Mouse (Mus musculus) 3134 (cell line): Measurements from ENCODE around the gene Thnsl2.

Source experiments
- DNase-seq: peaks from one replicate; pipeline ENCODE4 v3.0.0-alpha.2; 2011; ENCODE audit warnings: low spot score; ENCODE audit not compliant: insufficient read length; ENCODE audit errors: extremely low read depth

Thnsl2 gene

GRCm38 (mm10) chr6:71143894-71144455 lies at the start of gene Thnsl2:
TSS of gene Thnsl2 (minus strand) at chr6:71144439.
- no peak for DNase-seq

GRCm38 (mm10) chr6:71193151-71193740 lies 49.0 kb upstream of the Thnsl2 start:
- no peak for DNase-seq

- no peak for DNase-seq
Observed at GRCm38 (mm10) chr6:71190501-71190900, 46.3 kb upstream of the Thnsl2 start.

GRCm38 (mm10) chr6:71189578-71189977 lies 45.3 kb upstream of the Thnsl2 start:
- DNase-seq, result no peak

GRCm38 (mm10) chr6:71184941-71185604 lies 40.8 kb upstream of the Thnsl2 start:
- DNase-seq, result no peak

- DNase-seq, result no peak
Observed at GRCm38 (mm10) chr6:71180596-71180995, 36.4 kb upstream of the Thnsl2 start.

GRCm38 (mm10) chr6:71172812-71173580 lies 28.8 kb upstream of the Thnsl2 start:
- no peak for DNase-seq

- no peak for DNase-seq
Observed at GRCm38 (mm10) chr6:71166551-71167169, 22.4 kb upstream of the Thnsl2 start.

- DNase-seq, result no peak
Observed at GRCm38 (mm10) chr6:71164394-71164793, 20.2 kb upstream of the Thnsl2 start.

- no peak for DNase-seq
Observed at GRCm38 (mm10) chr6:71162269-71162668, 18.0 kb upstream of the Thnsl2 start.

GRCm38 (mm10) chr6:71161290-71161689 lies 17.1 kb upstream of the Thnsl2 start:
- DNase-seq, result no peak

GRCm38 (mm10) chr6:71156674-71157326 lies 12.6 kb upstream of the Thnsl2 start:
- DNase-seq, result no peak

GRCm38 (mm10) chr6:71154861-71155260 lies 10.6 kb upstream of the Thnsl2 start:
- no peak for DNase-seq

- DNase-seq, result no peak
Observed at GRCm38 (mm10) chr6:71153486-71153885, 9.2 kb upstream of the Thnsl2 start.

GRCm38 (mm10) chr6:71151098-71151497 lies 6.9 kb upstream of the Thnsl2 start:
- no peak for DNase-seq

- no peak for DNase-seq
Observed at GRCm38 (mm10) chr6:71149534-71149933, 5.3 kb upstream of the Thnsl2 start.

- DNase-seq, result no peak
Observed at GRCm38 (mm10) chr6:71148336-71148735, 4.1 kb upstream of the Thnsl2 start.

- no peak for DNase-seq
Observed at GRCm38 (mm10) chr6:71145288-71145989, 1.2 kb upstream of the Thnsl2 start.

- no peak for DNase-seq
Observed at GRCm38 (mm10) chr6:71143154-71143893, 915 bp downstream of the Thnsl2 start.
